Mouse (Mus musculus) intestine, embryonic 14.5 days (tissue): ENCODE measurements at regions not wholly inside any gene's neighbourhood (a gene's known extent, or its start where the extent isn't known, plus 50 kb on each side); places are given as distances from the start of the nearest gene placed in this dataset.

ENCODE experiments used
- ATAC-seq: fragments of 200-750 bp; cut with Nextera tagmentation; replicated peaks from 2 replicates; pipeline ENCODE4 v1.8.0; 2017; ENCODE audit warnings: low read depth, moderate number of reproducible peaks, moderate TSS enrichment, moderate library complexity; ENCODE audit not compliant: low FRiP score, low TSS enrichment
- DNase-seq: peaks from one replicate; pipeline ENCODE4 v3.0.0-alpha.2; 2018; ENCODE audit warnings: low spot score
- H3K27ac ChIP-seq: fragments of 300-500 bp; sonication (generic); 2 replicates; pipeline ENCODE4 v1.5.1; 2014; ENCODE audit warnings: low read depth, mild to moderate bottlenecking, control low read depth
- H3K27me3 ChIP-seq: fragments of 300-500 bp; sonication (generic); replicated peaks from 2 replicates; pipeline ENCODE4 v1.6.1; 2014; ENCODE audit warnings: low read length, control low read depth; ENCODE audit not compliant: control insufficient read depth, insufficient read depth
- H3K36me3 ChIP-seq: fragments of 300-500 bp; sonication (generic); 2 replicates; pipeline ENCODE4 v1.6.1; 2014; ENCODE audit warnings: low read length, control low read depth; ENCODE audit not compliant: control insufficient read depth, insufficient read depth
- H3K4me1 ChIP-seq: fragments of 300-500 bp; sonication (generic); replicated peaks from 2 replicates; pipeline ENCODE4 v1.6.1; 2014; ENCODE audit warnings: low read length, control low read depth, mixed read lengths; ENCODE audit not compliant: control insufficient read depth, insufficient read depth
- H3K4me2 ChIP-seq: fragments of 300-500 bp; sonication (generic); 2 replicates; pipeline ENCODE4 v1.6.1; 2014; ENCODE audit warnings: low read length
- H3K4me3 ChIP-seq: fragments of 300-500 bp; sonication (generic); 2 replicates; pipeline ENCODE4 v1.5.1; 2014; ENCODE audit warnings: low read depth, low read length, control low read depth, mixed read lengths
- H3K9ac ChIP-seq: fragments of 300-500 bp; sonication (generic); 2 replicates; pipeline ENCODE4 v1.6.1; 2014; ENCODE audit warnings: mild to moderate bottlenecking, low read length
- H3K9me3 ChIP-seq: fragments of 300-500 bp; sonication (generic); 2 replicates; pipeline ENCODE4 v1.6.1; 2016; ENCODE audit warnings: low read length, control low read depth; ENCODE audit not compliant: control insufficient read depth
- WGBS: fragments of 180-500 bp; shearing (Covaris S2); extraction: QIAGEN DNeasy Blood & Tissue Kit; methylation state at CpG from one replicate; pipeline ENCODE4 v1.1.7; 2014; 5-methylcytosine and 5-hydroxymethylcytosine counted together

DNA sequence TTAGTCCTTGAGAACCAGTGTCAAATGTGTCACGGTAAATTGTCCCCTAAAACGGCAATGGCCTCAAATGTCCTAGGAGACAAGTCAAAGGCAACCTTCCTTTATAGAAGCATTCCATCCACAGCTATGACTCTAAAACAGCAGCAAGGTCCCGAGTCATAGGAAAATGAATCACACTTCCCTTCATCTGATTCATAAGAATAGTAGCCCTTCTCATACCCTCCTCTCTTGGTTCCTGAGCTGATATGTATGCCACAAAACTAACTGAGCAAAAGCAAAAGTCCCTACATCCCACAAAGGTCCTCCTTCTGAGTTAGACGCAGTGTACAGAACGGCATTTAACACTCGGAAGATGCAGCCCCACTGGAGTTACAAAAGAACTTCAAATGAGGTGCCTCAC is 250.6 kb upstream of the Thrb start:
- Histone ChIP-seq H3K4me1 (peaks cover 7% of the 10 kb centered on the region; the same call in 1 of the 2 replicates), H3K9ac (no peak overlapping the region), H3K27me3 (no peaks in the 10 kb centered on the region), H3K4me2 (no peak overlapping the region), H3K9me3 (no peaks in the 10 kb centered on the region), H3K27ac (no peak overlapping the region), H3K4me3 (no peak overlapping the region), H3K36me3 (no peaks in the 10 kb centered on the region)
- DNase-seq = no peak
- 91% methylated on average over 6 of the region's 6 CpGs for WGBS
- ATAC-seq = no peak

DNA sequence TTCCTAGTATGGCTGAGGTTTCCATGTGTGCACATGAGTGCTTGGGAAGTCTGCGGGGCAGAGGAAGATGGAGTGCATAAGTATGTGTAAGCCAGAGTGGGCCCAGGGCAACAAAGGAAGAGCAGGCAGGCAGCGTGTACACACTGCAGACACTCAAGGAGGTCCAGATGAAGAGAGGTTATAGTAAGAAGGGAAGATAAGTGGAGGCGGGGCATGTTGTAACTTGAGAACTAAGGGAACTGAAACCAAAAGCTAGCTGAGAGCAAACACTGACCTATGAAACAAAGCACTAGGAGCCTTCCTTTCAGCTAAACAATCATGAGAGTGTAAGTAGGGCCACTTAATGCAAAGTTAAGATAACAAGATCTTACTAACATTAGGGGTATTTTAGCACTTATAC is 249.3 kb upstream of the Thrb start:
- peaks cover 7% of the 10 kb centered on the region; the same call in 1 of the 2 replicates for H3K4me1 ChIP-seq
- H3K9ac ChIP-seq = no peak overlapping the region
- no peak overlapping the region for H3K4me3 ChIP-seq
- no peak overlapping the region for H3K4me2 ChIP-seq
- no peak for DNase-seq
- 20% methylated on average over 3 of the region's 3 CpGs for WGBS
- H3K9me3 ChIP-seq = no peaks in the 10 kb centered on the region
- no peaks in the 10 kb centered on the region for H3K27me3 ChIP-seq
- H3K27ac ChIP-seq = no peak overlapping the region
- ATAC-seq = peak; percentile 65; the same call in 1 of the 2 replicates
- H3K36me3 ChIP-seq = no peaks in the 10 kb centered on the region

DNA sequence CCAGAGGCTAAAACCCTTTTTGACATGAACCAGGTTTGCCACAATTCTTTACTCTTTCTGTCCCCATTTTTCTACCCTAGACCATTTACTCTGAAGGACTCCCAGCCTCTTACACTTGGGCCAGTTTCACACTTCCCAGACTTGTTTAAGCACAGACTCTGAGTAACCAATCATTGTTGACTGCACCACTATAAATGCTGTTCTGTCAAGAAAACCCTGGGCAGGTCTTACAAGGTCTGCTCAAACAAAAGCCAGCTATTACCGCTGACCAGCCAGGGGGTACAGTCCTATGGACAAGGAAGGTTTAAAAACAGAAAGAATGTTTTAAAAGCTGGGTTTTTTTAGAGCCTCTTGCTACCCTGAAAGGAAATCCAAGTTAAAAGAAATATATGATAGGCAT is 248.8 kb upstream of the Thrb start:
- H3K27ac ChIP-seq = no peak overlapping the region

DNA sequence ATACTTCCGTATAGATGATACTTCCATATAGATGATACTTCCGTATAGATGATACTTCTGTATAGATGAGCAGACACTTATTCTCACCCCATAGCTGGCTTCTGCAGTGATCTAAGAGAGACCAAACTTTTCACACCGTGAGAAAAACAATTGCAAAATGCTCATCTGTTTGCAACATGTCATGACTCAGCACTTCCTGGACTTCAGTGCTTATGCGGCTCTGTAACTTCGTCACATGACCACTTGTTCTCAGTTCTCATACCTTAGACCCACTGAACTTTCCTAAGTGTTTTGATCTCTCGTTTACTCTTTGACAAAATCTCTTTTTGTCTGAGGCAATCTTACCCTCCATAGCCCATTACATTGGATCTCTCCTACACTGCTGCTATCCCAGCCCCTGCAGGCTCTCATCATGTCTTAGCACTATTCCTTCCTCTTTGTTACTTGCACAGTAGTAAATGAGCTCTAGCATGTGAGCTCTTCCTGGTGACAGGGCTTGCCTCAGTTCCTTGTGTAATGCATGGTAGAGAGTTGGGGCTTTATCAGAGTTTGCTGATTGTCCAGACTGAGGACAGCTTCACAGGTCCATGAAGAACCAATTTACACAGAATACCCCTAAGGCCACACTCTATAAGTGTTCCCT is 245.7 kb upstream of the Thrb start:
- H3K9ac ChIP-seq = no peak overlapping the region
- H3K27me3 ChIP-seq = no peaks in the 10 kb centered on the region
- 85% methylated on average over 6 of the region's 6 CpGs for WGBS
- no peaks in the 10 kb centered on the region for H3K9me3 ChIP-seq
- peaks cover 7% of the 10 kb centered on the region; the same call in 1 of the 2 replicates for H3K4me1 ChIP-seq
- no peak overlapping the region for H3K27ac ChIP-seq
- H3K4me3 ChIP-seq = no peak overlapping the region
- ATAC-seq (no peak), DNase-seq (no peak)
- H3K4me2 ChIP-seq = no peak overlapping the region
- no peaks in the 10 kb centered on the region for H3K36me3 ChIP-seq

More for the DNA sequence above, 248.8 kb upstream of the Thrb start:
- H3K27me3 ChIP-seq = no peaks in the 10 kb centered on the region
- no peak overlapping the region for H3K4me2 ChIP-seq
- DNase-seq (no peak), ATAC-seq (no peak)
- no peak overlapping the region for H3K9ac ChIP-seq
- no peaks in the 10 kb centered on the region for H3K36me3 ChIP-seq
- H3K4me1 ChIP-seq = peaks cover 7% of the 10 kb centered on the region; the same call in 1 of the 2 replicates
- H3K9me3 ChIP-seq = no peaks in the 10 kb centered on the region
- 32% methylated on average over 1 of the region's 1 CpGs for WGBS
- H3K4me3 ChIP-seq = no peak overlapping the region

DNA sequence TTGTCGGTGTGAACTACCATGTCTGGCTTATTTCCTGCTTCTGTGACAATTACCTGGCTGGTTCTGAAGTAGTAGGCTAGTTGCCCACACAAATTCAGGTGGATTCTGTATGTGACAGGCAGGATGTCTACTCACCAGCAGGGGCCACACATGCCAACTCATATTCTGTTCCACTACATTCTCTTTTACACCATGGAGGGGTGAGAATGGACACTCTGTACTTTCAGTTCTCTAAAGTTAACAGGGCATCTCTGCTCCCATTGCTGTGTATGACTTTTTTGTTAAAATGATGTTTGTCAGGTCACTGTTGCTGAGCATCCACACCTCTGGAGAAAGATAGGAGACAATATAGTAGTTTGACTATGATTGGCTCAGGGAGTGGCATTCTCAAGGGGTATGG is 232.3 kb upstream of the Thrb start:
- Histone ChIP-seq H3K4me1 (no peaks in the 10 kb centered on the region), H3K27me3 (no peaks in the 10 kb centered on the region), H3K4me2 (no peak overlapping the region), H3K36me3 (no peaks in the 10 kb centered on the region), H3K9me3 (no peaks in the 10 kb centered on the region), H3K4me3 (no peak overlapping the region), H3K9ac (no peak overlapping the region), H3K27ac (no peak overlapping the region)
- DNase-seq (no peak), ATAC-seq (no peak)
- WGBS = 81% methylated on average over 1 of the region's 1 CpGs

DNA sequence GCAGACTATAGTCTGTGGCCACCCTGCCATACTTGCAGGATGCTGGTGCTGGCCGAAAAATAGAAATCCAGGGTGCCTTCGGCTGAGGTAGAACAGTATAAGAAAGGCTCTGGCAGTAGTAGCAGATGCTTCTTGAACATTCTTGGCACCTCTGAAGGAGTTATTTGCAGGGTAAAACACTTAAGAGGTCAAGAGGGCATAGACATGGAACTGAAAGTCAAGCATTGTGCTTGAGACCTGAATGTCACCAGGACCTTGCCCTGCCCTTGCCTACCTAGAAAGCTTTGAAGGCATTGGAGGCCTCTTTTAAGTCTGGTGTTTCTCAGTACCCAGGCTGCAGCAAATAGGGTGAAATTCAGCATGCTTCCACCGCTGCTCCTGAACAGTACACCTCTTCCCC is 230.9 kb upstream of the Thrb start:
- DNase-seq = no peak
- Histone ChIP-seq H3K36me3 (no peaks in the 10 kb centered on the region), H3K27me3 (no peaks in the 10 kb centered on the region), H3K27ac (no peak overlapping the region), H3K9ac (no peak overlapping the region), H3K4me3 (no peak overlapping the region), H3K4me2 (no peak overlapping the region), H3K9me3 (no peaks in the 10 kb centered on the region), H3K4me1 (no peaks in the 10 kb centered on the region)
- WGBS = 83% methylated on average over 3 of the region's 3 CpGs
- ATAC-seq = no peak

DNA sequence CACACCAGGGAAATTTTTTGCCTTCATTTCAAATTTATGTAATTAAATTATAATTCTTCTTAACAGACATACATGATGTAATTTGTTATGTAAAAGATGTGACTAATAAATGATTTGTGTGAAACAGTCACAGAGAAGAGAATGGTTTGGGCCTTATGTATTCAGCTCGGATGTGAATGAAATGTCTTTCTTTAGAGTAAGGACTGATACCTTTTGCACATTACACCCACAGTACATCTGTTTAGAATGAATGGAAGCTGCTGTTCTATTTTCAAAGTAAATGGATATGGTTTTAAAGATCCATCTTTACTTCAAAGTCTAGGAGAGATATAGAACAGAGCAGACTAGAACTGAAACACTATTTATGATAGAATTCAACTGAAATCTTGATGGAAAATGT is 226.7 kb upstream of the Thrb start:
- Histone ChIP-seq H3K27ac (no peak overlapping the region), H3K4me1 (no peaks in the 10 kb centered on the region), H3K4me2 (no peak overlapping the region), H3K9ac (no peak overlapping the region), H3K4me3 (no peak overlapping the region), H3K9me3 (no peaks in the 10 kb centered on the region), H3K27me3 (no peaks in the 10 kb centered on the region), H3K36me3 (no peaks in the 10 kb centered on the region)
- WGBS = 51% methylated on average over 1 of the region's 1 CpGs
- ATAC-seq = no peak
- DNase-seq = no peak

DNA sequence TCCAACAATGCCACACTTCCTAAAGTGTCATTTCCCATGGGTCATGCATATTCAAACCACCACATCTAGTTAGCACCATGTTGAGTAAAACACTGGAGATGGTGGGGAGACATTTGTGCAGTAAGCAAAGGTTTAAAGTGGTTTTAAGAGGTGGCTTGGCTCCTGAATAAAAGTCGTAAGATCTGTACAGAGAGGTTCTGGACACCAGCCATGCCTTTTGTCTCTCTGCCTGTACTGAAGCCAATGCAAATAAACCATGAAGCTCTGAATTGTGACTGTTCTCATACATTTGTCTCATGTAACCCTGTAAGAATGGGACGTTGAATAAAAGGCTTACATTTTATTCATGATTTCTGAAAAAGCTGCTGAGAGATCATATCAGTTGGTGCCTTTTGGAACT is 202.1 kb upstream of the Thrb start:
- no peak for DNase-seq
- Histone ChIP-seq H3K36me3 (no peaks in the 10 kb centered on the region), H3K4me3 (no peak overlapping the region), H3K27ac (no peak overlapping the region), H3K27me3 (no peaks in the 10 kb centered on the region), H3K9ac (no peak overlapping the region), H3K4me1 (no peaks in the 10 kb centered on the region), H3K9me3 (no peaks in the 10 kb centered on the region), H3K4me2 (no peak overlapping the region)
- ATAC-seq = no peak
- 73% methylated on average over 2 of the region's 2 CpGs for WGBS

DNA sequence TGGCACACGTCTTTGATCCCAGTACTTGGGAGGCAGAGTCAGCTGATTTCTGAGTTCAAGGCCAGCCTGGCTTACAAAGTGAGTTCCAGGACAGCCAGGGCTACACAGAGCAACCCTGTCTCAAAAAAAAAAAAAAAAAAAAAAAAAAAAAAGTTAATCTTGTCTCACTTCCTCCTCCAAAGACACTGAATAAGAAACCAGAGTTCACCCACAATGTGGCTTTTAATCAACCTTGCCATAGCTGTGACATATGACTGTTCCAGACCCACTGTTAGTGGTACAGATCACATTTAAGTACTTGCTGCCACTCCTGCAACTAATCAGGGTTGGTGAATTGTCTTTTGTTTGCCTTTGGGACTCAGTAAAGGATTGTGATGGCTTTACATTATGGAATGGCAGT is 181.1 kb upstream of the Thrb start:
- no peak for ATAC-seq
- WGBS = 90% methylated on average over 1 of the region's 1 CpGs
- H3K4me1 ChIP-seq = no peaks in the 10 kb centered on the region

More for the DNA sequence above, 181.1 kb upstream of the Thrb start:
- no peak for DNase-seq
- no peaks in the 10 kb centered on the region for H3K9me3 ChIP-seq
- no peaks in the 10 kb centered on the region for H3K27me3 ChIP-seq
- H3K9ac ChIP-seq = no peak overlapping the region
- H3K27ac ChIP-seq = no peak overlapping the region
- no peak overlapping the region for H3K4me2 ChIP-seq
- no peak overlapping the region for H3K4me3 ChIP-seq
- no peaks in the 10 kb centered on the region for H3K36me3 ChIP-seq
